Mouse (Mus musculus): ENCODE results near the gene Gm5431. TPM values are rescaled to one million over a fixed set of nuclear protein-coding genes. Genes with fewer than 3 reads are reported as not detected.
"Not testable (repeated sequence)": the region's sequence is repeated elsewhere in the genome, so short reads cannot be mapped to it uniquely, and the experiment has no call there.

Gene Gm5431
- total RNA-seq, 2 experiments from 2014 or later, result 0.23 TPM; not detected in 1

- DNase-seq, result peak in 1 of 2 experiments; percentile 33
Measured at GRCm38 (mm10) chr11:48871201-48871772, 30.7 kb downstream of the Gm5431 start, which contains the start of gene Irgm1. Gene Irgm1 (minus strand): TSS chr11:48871683.

GRCm38 (mm10) chr11:48870781-48871180, 31.2 kb downstream of the Gm5431 start:
- no peak for DNase-seq

- DNase-seq, result no peak
Measured at GRCm38 (mm10) chr11:48869380-48870110, 32.5 kb downstream of the Gm5431 start.

- no peak for DNase-seq
Measured at GRCm38 (mm10) chr11:48866481-48866880, 35.5 kb downstream of the Gm5431 start.

- no peak for DNase-seq
Measured at GRCm38 (mm10) chr11:48863808-48864207, 38.2 kb downstream of the Gm5431 start.

GRCm38 (mm10) chr11:48862784-48863319, 39.2 kb downstream of the Gm5431 start:
- no peak for DNase-seq

GRCm38 (mm10) chr11:48859014-48859413, 43.0 kb downstream of the Gm5431 start:
- DNase-seq, result no peak

- DNase-seq, result peak; percentile 93 to 98
Measured at GRCm38 (mm10) chr11:48853474-48854180, 48.4 kb downstream of the Gm5431 start.

GRCm38 (mm10) chr11:48852624-48853473, 49.2 kb downstream of the Gm5431 start:
- DNase-seq, result no peak

GRCm38 (mm10) chr11:48852190-48852589, 49.8 kb downstream of the Gm5431 start:
- DNase-seq, result no peak

GRCm38 (mm10) chr11:48851270-48851995, 50.6 kb downstream of the Gm5431 start:
- DNase-seq, result no peak

GRCm38 (mm10) chr11:48850240-48850639, 51.8 kb downstream of the Gm5431 start:
- DNase-seq, result no peak

- DNase-seq, result no peak
Measured at GRCm38 (mm10) chr11:48846881-48847280, 55.1 kb downstream of the Gm5431 start.

GRCm38 (mm10) chr11:48846362-48846761, 55.7 kb downstream of the Gm5431 start:
- DNase-seq, result not testable (repeated sequence)

- no peak for DNase-seq
Measured at GRCm38 (mm10) chr11:48845244-48845815, 56.7 kb downstream of the Gm5431 start.

GRCm38 (mm10) chr11:48844309-48844708, 57.7 kb downstream of the Gm5431 start:
- no peak for DNase-seq

- DNase-seq, result no peak
Measured at GRCm38 (mm10) chr11:48843202-48843601, 58.8 kb downstream of the Gm5431 start.

GRCm38 (mm10) chr11:48842378-48842792, 59.6 kb downstream of the Gm5431 start:
- no peak for DNase-seq

GRCm38 (mm10) chr11:48841213-48841612, 60.8 kb downstream of the Gm5431 start:
- no peak for DNase-seq

GRCm38 (mm10) chr11:48840805-48841204, 61.2 kb downstream of the Gm5431 start:
- DNase-seq, result no peak
